Mouse (Mus musculus) heart, postnatal 0 days (tissue): ENCODE results near the gene Atp2b1. TPM values are rescaled to one million over a fixed set of nuclear protein-coding genes. Genes with fewer than 3 reads are reported as not detected.

Source experiments
- ATAC-seq: fragments of 200-750 bp; cut with Nextera tagmentation; 2 replicates; pipeline ENCODE4 v1.8.0; 2017; ENCODE audit warnings: low read depth, moderate number of reproducible peaks, moderate library complexity; ENCODE audit not compliant: insufficient read depth
- DNase-seq: peaks from one replicate; pipeline ENCODE4 v3.0.0-alpha.2; 2016; ENCODE audit warnings: low spot score
- H3K27ac ChIP-seq: fragments of 300-500 bp; sonication (generic); 2 replicates; pipeline ENCODE4 v1.5.1; 2014; ENCODE audit warnings: low read depth, mild to moderate bottlenecking
- H3K27me3 ChIP-seq: fragments of 300-500 bp; sonication (generic); 2 replicates; pipeline ENCODE4 v1.6.1; 2014; ENCODE audit warnings: low read length, mixed read lengths; ENCODE audit not compliant: control insufficient read depth, insufficient read depth
- H3K36me3 ChIP-seq: fragments of 300-500 bp; sonication (generic); replicated peaks from 2 replicates; pipeline ENCODE4 v1.6.1; 2014; ENCODE audit warnings: low read length, mixed read lengths; ENCODE audit not compliant: control insufficient read depth, insufficient read depth
- H3K4me1 ChIP-seq: fragments of 300-500 bp; sonication (generic); 2 replicates; pipeline ENCODE4 v1.6.1; 2014; ENCODE audit warnings: antibody characterized with exemption; ENCODE audit not compliant: control insufficient read depth, insufficient read depth
- H3K4me2 ChIP-seq: fragments of 300-500 bp; sonication (generic); 2 replicates; pipeline ENCODE4 v1.6.1; 2014; ENCODE audit warnings: low read depth, mild to moderate bottlenecking, low read length, moderate library complexity
- H3K4me3 ChIP-seq: fragments of 300-500 bp; sonication (generic); 2 replicates; pipeline ENCODE4 v1.5.1; 2014; ENCODE audit warnings: low read depth, low read length
- H3K9ac ChIP-seq: fragments of 300-500 bp; sonication (generic); replicated peaks from 2 replicates; pipeline ENCODE4 v1.6.1; 2014; ENCODE audit warnings: low read depth, low read length, mixed read lengths
- H3K9me3 ChIP-seq: fragments of 300-500 bp; sonication (generic); replicated peaks from 2 replicates; pipeline ENCODE4 v1.6.1; 2016; ENCODE audit warnings: low read length; ENCODE audit not compliant: control insufficient read depth
- CTCF ChIP-seq: IDR thresholded peaks from 2 replicates; pipeline ENCODE4 v1.5.1; 2016; ENCODE audit warnings: antibody characterized with exemption, control low read depth, low read depth
- EP300 ChIP-seq: IDR thresholded peaks from 2 replicates; pipeline ENCODE4 v1.6.1; 2016; ENCODE audit warnings: antibody characterized with exemption, low read depth
- WGBS: fragments of 180-500 bp; shearing (Covaris S2); extraction: QIAGEN DNeasy Blood & Tissue Kit; methylation state at CpG from one replicate; pipeline ENCODE4 v1.1.7; 2014; 5-methylcytosine and 5-hydroxymethylcytosine counted together
- polyA plus RNA-seq: library from polyadenylated mRNA; unstranded; fragments of >200 nt; fragmentation: Nextera tagmentation; extraction: Ambion mirVana; gene quantifications from 2 replicates; pipeline ENCODE4 v1.2.1, GENCODE M21; 2015
- total RNA-seq: library from RNA; depleted of rRNA; stranded (reverse); fragments of >200 nt; gene quantifications from 2 replicates; pipeline ENCODE4 v1.2.3, GENCODE M21; 2014; ENCODE audit warnings: low replicate concordance

Atp2b1 gene
- total and polyA plus RNA-seq, 2 experiments from 2014 or later: 28.3 to 67.0 TPM

- Histone ChIP-seq H3K4me1 (no peaks in the 10 kb centered on the region), H3K27ac (no peak overlapping the region), H3K9ac (no peak overlapping the region), H3K36me3 (peaks cover 52% of the 10 kb centered on the region), H3K27me3 (no peaks in the 10 kb centered on the region), H3K4me2 (no peak overlapping the region), H3K4me3 (no peak overlapping the region), H3K9me3 (no peaks in the 10 kb centered on the region)
- WGBS: 78% methylated on average over 5 of the region's 5 CpGs
- ATAC-seq (no peak), DNase-seq (no peak)
- TF ChIP-seq CTCF (no peak), EP300 (no peak)
Observed at GRCm38 (mm10) chr10:99016996-99017395, 102.8 kb downstream of the Atp2b1 start.

- Histone ChIP-seq H3K27ac (no peak overlapping the region), H3K4me3 (no peak overlapping the region), H3K36me3 (0 out of 2 replicates have a peak, but pooled peaks cover 3% of the 10 kb centered on the region), H3K27me3 (no peaks in the 10 kb centered on the region), H3K9me3 (no peaks in the 10 kb centered on the region), H3K9ac (no peak overlapping the region), H3K4me2 (no peak overlapping the region), H3K4me1 (no peaks in the 10 kb centered on the region)
- DNase-seq: no peak
- 58% methylated on average over 5 of the region's 5 CpGs for WGBS
- no peak for ATAC-seq
- no peak for TF ChIP-seq EP300
- no peak for TF ChIP-seq CTCF
Observed at GRCm38 (mm10) chr10:99027462-99027861, 113.3 kb downstream of the Atp2b1 start.

- no peaks in the 10 kb centered on the region for H3K9me3 ChIP-seq
- no peak for DNase-seq
Observed at GRCm38 (mm10) chr10:99029844-99030243, 115.6 kb downstream of the Atp2b1 start.

GRCm38 (mm10) chr10:99033830-99034828 is 119.9 kb downstream of the Atp2b1 start:
- WGBS: 92% methylated on average over 15 of the region's 15 CpGs
- Histone ChIP-seq H3K4me2 (no peak overlapping the region), H3K4me3 (no peak overlapping the region), H3K4me1 (no peaks in the 10 kb centered on the region), H3K9me3 (no peaks in the 10 kb centered on the region), H3K27ac (no peak overlapping the region), H3K36me3 (no peaks in the 10 kb centered on the region), H3K27me3 (no peaks in the 10 kb centered on the region), H3K9ac (no peak overlapping the region)
- TF ChIP-seq CTCF (no peak), EP300 (no peak)
- no peak for DNase-seq
- ATAC-seq: no peak

More at GRCm38 (mm10) chr10:99029844-99030243, 115.6 kb downstream of the Atp2b1 start:
- Histone ChIP-seq H3K4me1 (no peaks in the 10 kb centered on the region), H3K36me3 (no peaks in the 10 kb centered on the region), H3K27me3 (no peaks in the 10 kb centered on the region), H3K9ac (no peak overlapping the region), H3K27ac (no peak overlapping the region), H3K4me3 (no peak overlapping the region), H3K4me2 (no peak overlapping the region)
- no peak for ATAC-seq
- TF ChIP-seq CTCF (no peak), EP300 (no peak)
- WGBS: 91% methylated on average over 7 of the region's 7 CpGs

- no peak for ATAC-seq
- no peak for DNase-seq
- TF ChIP-seq CTCF (no peak), EP300 (no peak)
- Histone ChIP-seq H3K4me2 (no peak overlapping the region), H3K36me3 (no peaks in the 10 kb centered on the region), H3K9ac (no peak overlapping the region), H3K4me1 (no peaks in the 10 kb centered on the region), H3K9me3 (no peaks in the 10 kb centered on the region), H3K27me3 (no peaks in the 10 kb centered on the region), H3K4me3 (no peak overlapping the region), H3K27ac (no peak overlapping the region)
- 84% methylated on average over 21 of the region's 21 CpGs for WGBS
Observed at GRCm38 (mm10) chr10:99037185-99038065, 123.2 kb downstream of the Atp2b1 start.
